Mouse (Mus musculus): Measurements from ENCODE around the gene Tepp. TPM values are rescaled to one million over a fixed set of nuclear protein-coding genes. Genes with fewer than 3 reads are reported as not detected.
A peak's percentile ranks its signal among the peaks of the same experiment; 100 is the strongest.

Gene Tepp
- polyA plus RNA-seq, 1 experiment: 2.1 TPM

- no peak overlapping the region for H3K4me3 ChIP-seq (ENCODE audit: control insufficient read depth, insufficient read depth, low read length)
- peaks cover 4% of the 10 kb centered on the region; the same call in 1 of the 2 replicates for H3K4me1 ChIP-seq (replicated peaks; ENCODE audit: control insufficient read depth, insufficient read depth, low read length)
- H3K27me3 ChIP-seq (ENCODE audit: control insufficient read depth, insufficient read depth, low read length): no peaks in the 10 kb centered on the region
- 28% methylated on average over 6 of the region's 6 CpGs for WGBS
- H3K27ac ChIP-seq (ENCODE audit: control insufficient read depth, insufficient read depth, low read length): no peak overlapping the region
- TF ChIP-seq CTCF (IDR thresholded peaks at IDR 0.05; ENCODE audit: borderline replicate concordance, control insufficient read depth, extremely low read depth, insufficient read depth, low read length, poor library complexity) (no peak), POLR2A (IDR thresholded peaks at IDR 0.05; ENCODE audit: control insufficient read depth, extremely low read depth, insufficient read depth, low read length, poor library complexity) (no peak)
- DNase-seq: no peak
- H3K36me3 ChIP-seq (ENCODE audit: control insufficient read depth, insufficient read depth, low read length): no peaks in the 10 kb centered on the region
Observed at GRCm38 (mm10) chr8:95289066-95289650, 21.2 kb upstream of the Tepp start.

- no peak overlapping the region for H3K27ac ChIP-seq (ENCODE audit: control insufficient read depth, insufficient read depth, low read length)
- TF ChIP-seq POLR2A (IDR thresholded peaks at IDR 0.05; ENCODE audit: control insufficient read depth, extremely low read depth, insufficient read depth, low read length, poor library complexity) (no peak), CTCF (IDR thresholded peaks at IDR 0.05; ENCODE audit: borderline replicate concordance, control insufficient read depth, extremely low read depth, insufficient read depth, low read length, poor library complexity) (no peak)
- H3K4me3 ChIP-seq (ENCODE audit: control insufficient read depth, insufficient read depth, low read length): no peak overlapping the region
- 25% methylated on average over 11 of the region's 11 CpGs for WGBS
- H3K36me3 ChIP-seq (ENCODE audit: control insufficient read depth, insufficient read depth, low read length): no peaks in the 10 kb centered on the region
- H3K4me1 ChIP-seq (replicated peaks; ENCODE audit: control insufficient read depth, insufficient read depth, low read length): peaks cover 4% of the 10 kb centered on the region; the same call in 1 of the 2 replicates
- DNase-seq: no peak
- H3K27me3 ChIP-seq (ENCODE audit: control insufficient read depth, insufficient read depth, low read length): no peaks in the 10 kb centered on the region
Observed at GRCm38 (mm10) chr8:95293172-95293571, 17.2 kb upstream of the Tepp start.

GRCm38 (mm10) chr8:95293891-95294290, 16.5 kb upstream of the Tepp start:
- TF ChIP-seq CTCF (IDR thresholded peaks at IDR 0.05; ENCODE audit: borderline replicate concordance, control insufficient read depth, extremely low read depth, insufficient read depth, low read length, poor library complexity): no peak
- TF ChIP-seq POLR2A (IDR thresholded peaks at IDR 0.05; ENCODE audit: control insufficient read depth, extremely low read depth, insufficient read depth, low read length, poor library complexity): no peak
- H3K27ac ChIP-seq (ENCODE audit: control insufficient read depth, insufficient read depth, low read length): no peak overlapping the region
- 47% methylated on average over 7 of the region's 7 CpGs for WGBS

GRCm38 (mm10) chr8:95302410-95302809, 8.0 kb upstream of the Tepp start:
- Histone ChIP-seq H3K27ac (ENCODE audit: control insufficient read depth, insufficient read depth, low read length) (no peak overlapping the region), H3K36me3 (ENCODE audit: control insufficient read depth, insufficient read depth, low read length) (no peaks in the 10 kb centered on the region), H3K4me1 (replicated peaks; ENCODE audit: control insufficient read depth, insufficient read depth, low read length) (no peaks in the 10 kb centered on the region), H3K27me3 (ENCODE audit: control insufficient read depth, insufficient read depth, low read length) (no peaks in the 10 kb centered on the region), H3K4me3 (ENCODE audit: control insufficient read depth, insufficient read depth, low read length) (no peak overlapping the region)
- DNase-seq: peak; percentile 48
- TF ChIP-seq POLR2A (IDR thresholded peaks at IDR 0.05; ENCODE audit: control insufficient read depth, extremely low read depth, insufficient read depth, low read length, poor library complexity): no peak
- no peak for TF ChIP-seq CTCF (IDR thresholded peaks at IDR 0.05; ENCODE audit: borderline replicate concordance, control insufficient read depth, extremely low read depth, insufficient read depth, low read length, poor library complexity)
- WGBS: 14% methylated on average over 5 of the region's 5 CpGs

More at GRCm38 (mm10) chr8:95293891-95294290, 16.5 kb upstream of the Tepp start:
- no peaks in the 10 kb centered on the region for H3K36me3 ChIP-seq (ENCODE audit: control insufficient read depth, insufficient read depth, low read length)
- no peak overlapping the region for H3K4me3 ChIP-seq (ENCODE audit: control insufficient read depth, insufficient read depth, low read length)
- H3K27me3 ChIP-seq (ENCODE audit: control insufficient read depth, insufficient read depth, low read length): no peaks in the 10 kb centered on the region
- DNase-seq: no peak
- peaks cover 4% of the 10 kb centered on the region; the same call in 1 of the 2 replicates for H3K4me1 ChIP-seq (replicated peaks; ENCODE audit: control insufficient read depth, insufficient read depth, low read length)

- no peak overlapping the region for H3K4me3 ChIP-seq (ENCODE audit: control insufficient read depth, insufficient read depth, low read length)
- H3K27ac ChIP-seq (ENCODE audit: control insufficient read depth, insufficient read depth, low read length): no peak overlapping the region
- TF ChIP-seq POLR2A (IDR thresholded peaks at IDR 0.05; ENCODE audit: control insufficient read depth, extremely low read depth, insufficient read depth, low read length, poor library complexity) (no peak), CTCF (IDR thresholded peaks at IDR 0.05; ENCODE audit: borderline replicate concordance, control insufficient read depth, extremely low read depth, insufficient read depth, low read length, poor library complexity) (no peak)
- no peak for DNase-seq
- WGBS: 84% methylated on average over 4 of the region's 4 CpGs
- no peaks in the 10 kb centered on the region for H3K27me3 ChIP-seq (ENCODE audit: control insufficient read depth, insufficient read depth, low read length)
- no peaks in the 10 kb centered on the region for H3K36me3 ChIP-seq (ENCODE audit: control insufficient read depth, insufficient read depth, low read length)
- no peaks in the 10 kb centered on the region for H3K4me1 ChIP-seq (replicated peaks; ENCODE audit: control insufficient read depth, insufficient read depth, low read length)
Observed at GRCm38 (mm10) chr8:95305526-95305925, 4.8 kb upstream of the Tepp start.

GRCm38 (mm10) chr8:95306431-95306830, 3.9 kb upstream of the Tepp start, which contains the start of gene Cngb1:
Gene Cngb1, minus strand, starts transcription at chr8:95306585.
- Histone ChIP-seq H3K4me1 (replicated peaks; ENCODE audit: control insufficient read depth, insufficient read depth, low read length) (no peaks in the 10 kb centered on the region), H3K36me3 (ENCODE audit: control insufficient read depth, insufficient read depth, low read length) (no peaks in the 10 kb centered on the region), H3K27ac (ENCODE audit: control insufficient read depth, insufficient read depth, low read length) (no peak within 1 kb of the TSS), H3K4me3 (ENCODE audit: control insufficient read depth, insufficient read depth, low read length) (no peak within 1 kb of the TSS), H3K27me3 (ENCODE audit: control insufficient read depth, insufficient read depth, low read length) (no peaks in the 10 kb centered on the region)
- WGBS: 82% methylated on average over 6 of the region's 6 CpGs
- no peak for TF ChIP-seq CTCF (IDR thresholded peaks at IDR 0.05; ENCODE audit: borderline replicate concordance, control insufficient read depth, extremely low read depth, insufficient read depth, low read length, poor library complexity)
- TF ChIP-seq POLR2A (IDR thresholded peaks at IDR 0.05; ENCODE audit: control insufficient read depth, extremely low read depth, insufficient read depth, low read length, poor library complexity): no peak
- no peak for DNase-seq
